Mouse (Mus musculus): ENCODE data around the gene Hyal1.

Gene Hyal1

GRCm38 (mm10) chr9:107576357-107577107, at the start of gene Hyal1:
TSS of gene Hyal1 (plus strand) at chr9:107576927.
- peak; percentile 84 for DNase-seq (ENCODE audit: extremely low read depth, insufficient read length, low spot score)

GRCm38 (mm10) chr9:107533791-107534407, 42.8 kb upstream of the Hyal1 start, which contains the start of gene Tmem115:
TSS of gene Tmem115 (plus strand) at chr9:107533945.
- DNase-seq (ENCODE audit: extremely low read depth, insufficient read length, low spot score), result peak; percentile 98

DNA sequence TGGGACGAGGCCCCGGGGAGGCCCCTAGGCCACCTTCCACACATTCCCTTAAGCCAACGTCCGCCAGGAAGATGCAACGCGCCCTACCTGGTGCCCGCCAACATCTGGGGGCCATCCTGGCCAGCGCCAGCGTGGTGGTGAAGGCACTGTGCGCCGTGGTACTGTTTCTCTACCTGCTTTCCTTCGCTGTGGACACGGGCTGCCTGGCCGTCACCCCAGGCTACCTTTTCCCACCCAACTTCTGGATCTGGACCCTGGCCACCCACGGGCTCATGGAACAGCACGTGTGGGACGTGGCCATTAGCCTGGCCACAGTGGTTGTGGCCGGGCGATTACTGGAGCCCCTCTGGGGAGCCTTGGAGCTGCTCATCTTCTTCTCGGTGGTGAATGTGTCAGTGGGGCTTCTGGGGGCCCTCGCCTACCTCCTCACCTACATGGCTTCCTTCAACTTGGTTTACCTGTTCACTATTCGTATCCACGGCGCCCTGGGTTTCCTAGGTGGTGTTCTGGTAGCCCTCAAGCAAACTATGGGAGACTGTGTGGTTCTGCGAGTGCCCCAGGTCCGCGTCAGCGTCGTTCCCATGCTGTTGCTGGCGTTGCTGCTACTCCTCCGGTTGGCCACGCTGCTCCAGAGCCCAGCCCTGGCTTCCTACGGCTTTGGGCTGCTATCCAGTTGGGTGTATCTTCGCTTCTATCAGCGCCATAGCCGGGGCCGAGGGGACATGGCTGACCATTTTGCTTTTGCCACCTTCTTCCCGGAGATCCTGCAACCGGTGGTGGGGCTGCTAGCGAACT, 42.1 kb upstream of the Hyal1 start:
- peak; percentile 48 for DNase-seq (ENCODE audit: extremely low read depth, insufficient read length, low spot score)

DNA sequence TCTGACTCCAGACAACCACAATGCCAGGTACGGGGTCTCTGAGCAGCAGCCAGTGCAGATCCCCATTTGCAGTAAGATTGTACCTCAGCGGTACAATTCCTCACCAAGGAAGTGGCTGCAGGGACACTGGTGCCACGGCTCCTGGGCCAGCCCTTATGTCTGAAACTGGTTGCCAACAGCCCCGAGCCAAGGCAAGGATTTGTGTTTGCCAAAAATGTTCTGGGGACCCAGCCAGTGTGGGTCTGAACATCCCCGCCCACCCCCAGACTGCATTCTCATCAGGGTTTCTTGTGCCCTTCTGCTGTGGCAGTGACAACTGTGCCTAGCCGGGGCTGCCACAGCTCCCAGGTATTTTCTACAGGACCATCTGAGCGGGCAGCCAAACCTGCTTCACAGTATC, 38.5 kb upstream of the Hyal1 start:
- no peak for DNase-seq (ENCODE audit: extremely low read depth, insufficient read length, low spot score)

GRCm38 (mm10) chr9:107538711-107539110, 38.0 kb upstream of the Hyal1 start:
- DNase-seq (ENCODE audit: extremely low read depth, insufficient read length, low spot score), result no peak

GRCm38 (mm10) chr9:107539940-107540339, 36.8 kb upstream of the Hyal1 start:
- DNase-seq (ENCODE audit: extremely low read depth, insufficient read length, low spot score), result no peak

DNA sequence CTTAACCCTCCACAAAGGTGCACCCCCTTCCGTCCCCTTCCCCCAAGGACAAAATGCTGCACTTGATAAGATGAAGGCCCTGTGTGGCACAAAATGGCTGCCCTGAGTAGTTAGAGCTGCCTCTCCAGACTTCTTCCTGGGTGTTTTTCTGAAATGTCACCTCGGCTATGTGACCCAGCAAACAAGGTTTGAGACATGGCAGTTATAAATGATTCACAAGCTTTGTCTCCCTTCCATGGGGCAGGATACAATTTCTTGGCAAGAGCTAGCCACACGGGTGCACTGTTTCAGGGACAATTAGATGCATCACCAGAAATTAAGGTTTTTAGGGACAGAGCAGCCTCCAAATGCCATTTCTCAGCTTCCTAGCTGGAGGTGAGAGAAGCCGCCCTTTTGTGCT, 36.3 kb upstream of the Hyal1 start:
- DNase-seq (ENCODE audit: extremely low read depth, insufficient read length, low spot score), result no peak

DNA sequence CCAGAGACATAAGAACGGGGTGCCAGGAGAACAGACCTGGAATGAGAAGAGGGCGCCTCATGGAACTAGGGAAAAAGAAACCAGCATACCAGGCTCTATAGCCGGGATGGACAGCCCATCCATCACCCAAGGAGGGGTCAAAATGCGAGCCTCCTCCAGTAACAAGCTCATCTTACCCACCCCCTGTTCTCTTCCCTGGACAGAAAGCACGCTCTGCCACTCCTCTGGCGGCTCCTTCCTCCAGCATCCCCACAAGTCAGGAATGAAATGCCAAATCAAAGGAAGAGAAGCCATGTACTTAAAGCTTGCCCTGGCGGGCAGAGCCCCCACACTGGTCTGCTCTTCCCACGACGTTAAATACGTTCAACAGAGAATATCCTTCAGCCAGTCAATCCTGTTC, 35.7 kb upstream of the Hyal1 start:
- no peak for DNase-seq (ENCODE audit: extremely low read depth, insufficient read length, low spot score)

- peak; percentile 97 for DNase-seq (ENCODE audit: extremely low read depth, insufficient read length, low spot score)
Observed at GRCm38 (mm10) chr9:107541474-107542351, 35.0 kb upstream of the Hyal1 start, which contains the start of the genes Cyb561d2 and Nprl2. TSS of gene Cyb561d2 (minus strand) at chr9:107542193. TSS of gene Nprl2 (plus strand) at chr9:107542226.

GRCm38 (mm10) chr9:107542352-107542686, 34.4 kb upstream of the Hyal1 start:
- DNase-seq (ENCODE audit: extremely low read depth, insufficient read length, low spot score), result no peak

GRCm38 (mm10) chr9:107542721-107543120, 34.0 kb upstream of the Hyal1 start:
- DNase-seq (ENCODE audit: extremely low read depth, insufficient read length, low spot score), result no peak

DNA sequence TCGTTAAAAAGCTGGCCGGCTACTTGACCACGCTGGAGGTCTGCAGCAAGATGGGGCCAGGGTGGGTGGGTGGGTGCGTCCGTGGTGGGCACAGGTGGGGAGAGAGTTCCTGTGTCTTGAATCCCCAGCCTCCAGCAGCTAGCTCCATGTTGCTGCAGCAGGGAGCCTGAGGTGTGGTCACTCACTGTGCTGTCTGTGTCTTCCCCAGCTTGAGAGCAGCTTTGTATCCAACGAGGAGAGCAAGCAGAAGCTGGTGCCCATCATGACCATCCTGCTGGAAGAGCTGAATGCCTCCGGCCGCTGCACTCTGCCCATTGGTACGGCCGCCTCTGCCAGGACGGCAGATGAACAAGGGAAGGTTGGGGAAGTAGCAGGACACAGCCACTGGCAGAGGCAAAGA, 33.4 kb upstream of the Hyal1 start:
- no peak for DNase-seq (ENCODE audit: extremely low read depth, insufficient read length, low spot score)

- DNase-seq (ENCODE audit: extremely low read depth, insufficient read length, low spot score), result no peak
Observed at GRCm38 (mm10) chr9:107544196-107544700, 32.5 kb upstream of the Hyal1 start.

DNA sequence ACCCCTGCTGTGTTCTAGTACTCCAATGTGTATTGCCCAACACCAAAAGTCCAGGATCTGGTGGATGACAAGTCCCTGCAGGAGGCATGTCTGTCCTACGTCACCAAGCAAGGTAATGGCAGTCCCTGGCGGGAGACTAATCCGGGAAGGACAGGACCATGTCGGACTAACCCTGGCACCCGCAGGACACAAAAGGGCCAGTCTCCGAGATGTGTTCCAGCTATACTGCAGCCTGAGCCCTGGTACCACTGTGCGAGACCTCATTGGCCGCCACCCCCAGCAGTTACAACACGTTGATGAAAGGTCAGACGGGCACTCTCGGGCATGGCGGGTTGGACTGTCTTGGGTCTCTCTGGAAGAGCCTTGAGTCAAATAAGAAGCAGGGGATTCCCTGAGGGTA, 32.0 kb upstream of the Hyal1 start:
- DNase-seq (ENCODE audit: extremely low read depth, insufficient read length, low spot score), result no peak

GRCm38 (mm10) chr9:107545199-107545598, 31.5 kb upstream of the Hyal1 start:
- DNase-seq (ENCODE audit: extremely low read depth, insufficient read length, low spot score), result no peak

GRCm38 (mm10) chr9:107545602-107546001, 31.1 kb upstream of the Hyal1 start:
- DNase-seq (ENCODE audit: extremely low read depth, insufficient read length, low spot score), result peak; percentile 35

GRCm38 (mm10) chr9:107547026-107547425, 29.7 kb upstream of the Hyal1 start, which contains the start of gene Zmynd10:
TSS of gene Zmynd10 (plus strand) at chr9:107547298.
- no peak for DNase-seq (ENCODE audit: extremely low read depth, insufficient read length, low spot score)

GRCm38 (mm10) chr9:107547957-107548356, 28.8 kb upstream of the Hyal1 start:
- DNase-seq (ENCODE audit: extremely low read depth, insufficient read length, low spot score), result no peak

- DNase-seq (ENCODE audit: extremely low read depth, insufficient read length, low spot score), result no peak
Observed at GRCm38 (mm10) chr9:107548820-107549219, 27.9 kb upstream of the Hyal1 start.
